Mouse (Mus musculus): ENCODE data around the gene Osmr.
"Not testable (repeated sequence)": the region's sequence is repeated elsewhere in the genome, so short reads cannot be mapped to it uniquely, and the experiment has no call there.

DNA sequence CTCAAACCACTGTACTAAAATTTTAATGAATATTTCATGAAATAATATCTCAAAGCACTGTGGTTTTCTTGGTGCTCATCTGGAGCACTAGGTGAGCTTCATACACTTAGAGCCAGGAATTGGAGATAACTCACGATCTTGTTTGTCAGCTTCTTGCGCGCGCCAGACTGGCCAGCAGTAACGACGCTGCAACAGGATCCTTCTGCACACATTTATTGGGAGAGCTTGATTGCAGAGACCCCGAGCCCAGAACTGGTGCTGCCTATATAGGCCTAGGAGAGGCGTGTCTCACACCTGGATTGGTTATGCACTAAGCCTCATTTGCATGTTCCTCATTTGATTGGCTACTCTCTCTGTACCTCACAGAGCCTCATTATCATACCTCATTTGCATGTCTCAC, 73.6 kb downstream of the Osmr start:
- TF ChIP-seq ZNF384 (IDR thresholded peaks at IDR 0.05; ENCODE audit: low read depth, low read length); USF2 (conservative IDR thresholded peaks at IDR 0.05; ENCODE audit: low read depth, low read length); TBP (conservative IDR thresholded peaks at IDR 0.05; ENCODE audit: low read depth, low read length); CTCF (conservative IDR thresholded peaks at IDR 0.05 in 1 of 2, IDR thresholded peaks at IDR 0.05 in 1 of 2; ENCODE audit: low read depth in 2 of 2, low read length in 2 of 2); ZMIZ1 (IDR thresholded peaks at IDR 0.05; ENCODE audit: low read depth, low read length); POLR2A (IDR thresholded peaks at IDR 0.05; ENCODE audit: low read depth, low read length); SIN3A (IDR thresholded peaks at IDR 0.05; ENCODE audit: low read length); E2F4 (IDR thresholded peaks at IDR 0.05; ENCODE audit: insufficient replicate concordance, low read depth, low read length); TCF12 (IDR thresholded peaks at IDR 0.05; ENCODE audit: low read depth, low read length); EP300 (IDR thresholded peaks at IDR 0.05; ENCODE audit: low read length); MAFK (IDR thresholded peaks at IDR 0.05; ENCODE audit: insufficient replicate concordance, low read length); POLR2AphosphoS2 (IDR thresholded peaks at IDR 0.05; ENCODE audit: low read depth, low read length); ZKSCAN1 (IDR thresholded peaks at IDR 0.05; ENCODE audit: borderline replicate concordance, low read depth, low read length); MAX (IDR thresholded peaks at IDR 0.05; ENCODE audit: low read length): not testable (repeated sequence)

All from CH12.LX (cell line).